Mouse (Mus musculus): ENCODE data around the gene Uvrag. TPM values are rescaled to one million over a fixed set of nuclear protein-coding genes. Genes with fewer than 3 reads are reported as not detected.
A peak's percentile ranks its signal among the peaks of the same experiment; 100 is the strongest.

Gene Uvrag
- total and polyA plus RNA-seq, 2 experiments = 12.2 to 18.3 TPM

DNA sequence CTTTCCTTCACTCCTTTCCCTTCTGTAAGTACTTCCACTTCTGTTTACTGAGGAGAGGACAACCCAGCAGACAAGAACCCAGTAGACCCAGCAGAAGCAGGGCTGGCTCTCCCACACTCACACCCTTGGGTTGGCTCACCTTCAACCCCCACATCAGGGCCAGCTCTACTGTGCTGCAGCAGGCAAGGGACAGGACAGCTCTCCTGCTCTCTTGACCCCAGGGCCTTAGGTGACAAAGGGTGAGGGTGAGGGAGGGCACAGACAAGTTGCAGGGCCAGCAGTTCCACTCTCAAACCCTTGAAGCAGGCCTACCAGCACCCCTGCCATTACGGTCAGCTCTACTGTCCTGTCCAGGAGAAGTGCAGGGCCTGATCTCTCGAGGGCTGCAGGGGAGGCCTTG, 155.0 kb downstream of the Uvrag start:
- Histone ChIP-seq H3K79me2 (ENCODE audit: control insufficient read depth, insufficient read depth, low read length) (no peaks in the 10 kb centered on the region), H3K27me3 (ENCODE audit: control insufficient read depth, insufficient read depth, low read length) (no peaks in the 10 kb centered on the region), H3K4me3 (ENCODE audit: insufficient read depth, low read depth, low read length) (no peak overlapping the region), H3K4me1 (ENCODE audit: control insufficient read depth, insufficient read depth, low read length) (no peaks in the 10 kb centered on the region), H3K9ac (ENCODE audit: low read depth, low read length) (no peak overlapping the region), H3K27ac (replicated peaks; ENCODE audit: insufficient read depth, low read depth, low read length) (no peak overlapping the region), H3K36me3 (ENCODE audit: control insufficient read depth, insufficient read depth, low read length) (peaks cover 40% of the 10 kb centered on the region)
- DNase-seq (ENCODE audit: extremely low read depth, low read depth, low spot score) = peak; percentile 56
- 78% methylated on average over 2 of the region's 2 CpGs for WGBS
- 0 out of 2 replicates have a peak, but pooled peaks have one; percentile 1 for TF ChIP-seq CTCF (IDR thresholded peaks at IDR 0.05; ENCODE audit: low read depth, low read length)
- TF ChIP-seq POLR2A (IDR thresholded peaks at IDR 0.05; ENCODE audit: extremely low read depth, insufficient read depth, low read length) = no peak

DNA sequence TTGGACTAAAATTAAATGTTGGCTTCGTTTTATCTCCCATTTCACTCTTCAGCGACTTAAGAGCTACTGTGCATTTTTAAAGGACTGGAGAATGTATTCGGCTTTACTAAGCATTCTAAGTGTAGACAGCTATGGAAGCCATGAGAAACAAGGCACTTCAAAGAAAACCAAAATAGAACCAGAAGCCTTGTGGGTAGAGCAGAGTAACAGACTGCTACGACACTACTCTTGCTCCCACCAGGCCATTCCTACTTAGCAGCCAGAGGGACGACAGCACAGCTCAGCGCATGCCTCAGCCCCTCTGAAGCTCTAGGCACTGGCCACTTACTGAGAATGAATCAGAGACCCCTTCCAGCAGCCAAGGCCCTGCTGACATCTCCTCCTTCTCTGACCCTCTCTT, 155.5 kb downstream of the Uvrag start:
- TF ChIP-seq CTCF (IDR thresholded peaks at IDR 0.05; ENCODE audit: low read depth, low read length) (no peak), POLR2A (IDR thresholded peaks at IDR 0.05; ENCODE audit: extremely low read depth, insufficient read depth, low read length) (no peak)
- Histone ChIP-seq H3K27ac (replicated peaks; ENCODE audit: insufficient read depth, low read depth, low read length) (no peak overlapping the region), H3K4me3 (ENCODE audit: insufficient read depth, low read depth, low read length) (no peak overlapping the region), H3K4me1 (ENCODE audit: control insufficient read depth, insufficient read depth, low read length) (no peaks in the 10 kb centered on the region), H3K36me3 (ENCODE audit: control insufficient read depth, insufficient read depth, low read length) (peaks cover 36% of the 10 kb centered on the region), H3K79me2 (ENCODE audit: control insufficient read depth, insufficient read depth, low read length) (no peaks in the 10 kb centered on the region), H3K9ac (ENCODE audit: low read depth, low read length) (no peak overlapping the region), H3K27me3 (ENCODE audit: control insufficient read depth, insufficient read depth, low read length) (no peaks in the 10 kb centered on the region)
- 91% methylated on average over 6 of the region's 6 CpGs for WGBS
- no peak for DNase-seq (ENCODE audit: extremely low read depth, low read depth, low spot score)

DNA sequence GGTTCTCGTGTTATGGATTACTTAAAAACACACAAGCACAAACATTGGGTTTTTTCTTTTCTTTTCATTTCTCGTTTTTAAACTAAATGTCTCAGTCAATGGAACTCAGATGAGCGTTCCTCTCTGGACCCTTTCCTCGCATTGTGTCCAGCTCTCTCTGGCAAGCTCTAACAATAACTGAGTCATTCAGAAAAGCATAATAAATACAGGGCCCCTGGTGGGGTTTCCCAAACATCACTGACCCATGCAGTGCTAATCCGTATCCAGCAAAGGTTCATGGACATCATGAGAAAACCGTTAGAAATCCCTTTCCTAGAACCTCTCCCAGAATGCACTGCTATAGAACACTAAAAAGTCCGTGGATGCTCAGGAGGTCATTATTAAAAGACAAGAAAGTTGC, 156.6 kb downstream of the Uvrag start:
- no peak overlapping the region for H3K4me3 ChIP-seq (ENCODE audit: insufficient read depth, low read depth, low read length)
- H3K36me3 ChIP-seq (ENCODE audit: control insufficient read depth, insufficient read depth, low read length) = peaks cover 33% of the 10 kb centered on the region
- H3K79me2 ChIP-seq (ENCODE audit: control insufficient read depth, insufficient read depth, low read length) = no peaks in the 10 kb centered on the region
- no peak for DNase-seq (ENCODE audit: extremely low read depth, low read depth, low spot score)
- no peaks in the 10 kb centered on the region for H3K4me1 ChIP-seq (ENCODE audit: control insufficient read depth, insufficient read depth, low read length)
- H3K27ac ChIP-seq (replicated peaks; ENCODE audit: insufficient read depth, low read depth, low read length) = no peak overlapping the region
- WGBS = 86% methylated on average over 7 of the region's 7 CpGs
- no peaks in the 10 kb centered on the region for H3K27me3 ChIP-seq (ENCODE audit: control insufficient read depth, insufficient read depth, low read length)
- TF ChIP-seq CTCF (IDR thresholded peaks at IDR 0.05; ENCODE audit: low read depth, low read length) (no peak), POLR2A (IDR thresholded peaks at IDR 0.05; ENCODE audit: extremely low read depth, insufficient read depth, low read length) (no peak)
- no peak overlapping the region for H3K9ac ChIP-seq (ENCODE audit: low read depth, low read length)

DNA sequence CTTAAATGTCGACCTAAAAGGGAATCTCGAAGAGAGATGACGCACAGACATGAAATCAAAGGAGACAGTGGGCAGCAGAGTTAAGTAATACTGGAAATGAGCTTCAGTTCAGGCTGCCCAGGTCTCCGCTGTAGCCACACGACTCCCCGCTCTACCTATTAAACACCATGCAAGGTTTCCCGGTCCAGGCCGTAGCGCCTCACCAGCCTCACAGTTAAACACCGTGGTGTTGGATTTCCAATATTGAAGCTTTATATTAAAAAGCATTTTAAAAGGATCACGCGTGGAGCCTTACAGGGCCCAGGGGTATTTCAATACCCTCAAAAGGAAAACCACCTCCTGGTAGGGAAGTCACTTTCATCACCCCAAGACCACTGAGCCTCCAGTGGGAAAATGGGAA, 157.9 kb downstream of the Uvrag start:
- no peaks in the 10 kb centered on the region for H3K4me1 ChIP-seq (ENCODE audit: control insufficient read depth, insufficient read depth, low read length)
- WGBS = 94% methylated on average over 12 of the region's 12 CpGs
- no peak overlapping the region for H3K27ac ChIP-seq (replicated peaks; ENCODE audit: insufficient read depth, low read depth, low read length)
- H3K27me3 ChIP-seq (ENCODE audit: control insufficient read depth, insufficient read depth, low read length) = no peaks in the 10 kb centered on the region
- no peak for TF ChIP-seq CTCF (IDR thresholded peaks at IDR 0.05; ENCODE audit: low read depth, low read length)
- TF ChIP-seq POLR2A (IDR thresholded peaks at IDR 0.05; ENCODE audit: extremely low read depth, insufficient read depth, low read length) = no peak
- H3K9ac ChIP-seq (ENCODE audit: low read depth, low read length) = no peak overlapping the region
- H3K79me2 ChIP-seq (ENCODE audit: control insufficient read depth, insufficient read depth, low read length) = no peaks in the 10 kb centered on the region
- no peak for DNase-seq (ENCODE audit: extremely low read depth, low read depth, low spot score)
- no peak overlapping the region for H3K4me3 ChIP-seq (ENCODE audit: insufficient read depth, low read depth, low read length)
- H3K36me3 ChIP-seq (ENCODE audit: control insufficient read depth, insufficient read depth, low read length) = peaks cover 38% of the 10 kb centered on the region

DNA sequence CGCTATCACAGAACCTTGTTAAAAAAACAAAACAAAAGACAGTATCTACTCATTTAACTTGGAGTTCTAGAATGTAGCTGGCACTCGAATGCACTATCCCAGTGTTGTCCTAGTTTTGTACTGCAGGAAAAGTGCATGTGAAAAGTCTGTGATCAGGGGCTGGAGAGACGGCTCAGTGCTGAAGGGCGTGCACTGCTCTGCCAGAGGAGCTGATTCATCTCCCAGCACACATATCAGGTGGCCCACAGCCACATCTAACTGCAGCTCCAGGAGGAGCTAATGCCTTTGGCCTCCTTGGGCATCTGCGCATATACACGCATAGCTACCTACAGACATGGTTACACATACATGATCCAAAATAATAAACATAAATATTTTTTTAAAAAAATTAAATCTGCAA, 159.5 kb downstream of the Uvrag start:
- Histone ChIP-seq H3K79me2 (ENCODE audit: control insufficient read depth, insufficient read depth, low read length) (peaks cover 4% of the 10 kb centered on the region; the same call in 1 of the 2 replicates), H3K27ac (replicated peaks; ENCODE audit: insufficient read depth, low read depth, low read length) (no peak overlapping the region), H3K27me3 (ENCODE audit: control insufficient read depth, insufficient read depth, low read length) (no peaks in the 10 kb centered on the region), H3K4me3 (ENCODE audit: insufficient read depth, low read depth, low read length) (no peak overlapping the region), H3K9ac (ENCODE audit: low read depth, low read length) (no peak overlapping the region), H3K4me1 (ENCODE audit: control insufficient read depth, insufficient read depth, low read length) (no peaks in the 10 kb centered on the region), H3K36me3 (ENCODE audit: control insufficient read depth, insufficient read depth, low read length) (peaks cover 34% of the 10 kb centered on the region)
- no peak for DNase-seq (ENCODE audit: extremely low read depth, low read depth, low spot score)
- TF ChIP-seq POLR2A (IDR thresholded peaks at IDR 0.05; ENCODE audit: extremely low read depth, insufficient read depth, low read length) (no peak), CTCF (IDR thresholded peaks at IDR 0.05; ENCODE audit: low read depth, low read length) (no peak)
- WGBS = 85% methylated on average over 6 of the region's 6 CpGs

DNA sequence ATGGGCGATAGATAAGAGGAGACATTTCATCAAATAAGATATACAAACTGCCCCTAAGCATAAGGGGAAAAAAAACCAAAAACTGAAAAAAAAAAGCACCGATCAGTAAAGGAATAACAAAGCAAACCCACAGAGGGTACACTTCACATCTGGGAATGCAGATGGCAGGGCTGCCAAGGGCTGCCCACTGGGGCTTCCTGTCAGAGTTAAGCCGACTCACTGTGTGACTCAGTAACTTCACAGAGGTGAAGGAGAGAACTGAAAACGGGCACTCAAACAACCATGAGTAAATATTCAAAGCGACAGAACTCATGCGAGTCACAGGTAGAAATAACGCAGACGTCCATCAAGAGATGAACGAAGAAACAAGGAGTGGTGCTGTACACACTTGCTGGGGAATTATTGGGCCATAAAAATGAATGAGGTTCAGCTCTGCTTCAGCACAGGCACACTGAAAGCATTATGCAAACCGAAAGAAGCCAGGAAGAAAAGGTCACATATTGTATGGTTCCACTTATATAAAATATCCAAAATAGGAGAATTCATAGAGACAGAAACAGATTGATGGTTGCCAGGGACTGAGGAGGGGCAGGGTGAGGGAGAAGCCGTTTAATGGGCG, 164.0 kb downstream of the Uvrag start:
- Histone ChIP-seq H3K79me2 (ENCODE audit: control insufficient read depth, insufficient read depth, low read length) (peaks cover 6% of the 10 kb centered on the region; the same call in 1 of the 2 replicates), H3K4me1 (ENCODE audit: control insufficient read depth, insufficient read depth, low read length) (no peaks in the 10 kb centered on the region), H3K27me3 (ENCODE audit: control insufficient read depth, insufficient read depth, low read length) (no peaks in the 10 kb centered on the region), H3K4me3 (ENCODE audit: insufficient read depth, low read depth, low read length) (no peak overlapping the region), H3K9ac (ENCODE audit: low read depth, low read length) (no peak overlapping the region), H3K27ac (replicated peaks; ENCODE audit: insufficient read depth, low read depth, low read length) (no peak overlapping the region), H3K36me3 (ENCODE audit: control insufficient read depth, insufficient read depth, low read length) (peaks cover 22% of the 10 kb centered on the region)
- WGBS = 87% methylated on average over 12 of the region's 12 CpGs
- DNase-seq (ENCODE audit: extremely low read depth, low read depth, low spot score) = no peak
- TF ChIP-seq CTCF (IDR thresholded peaks at IDR 0.05; ENCODE audit: low read depth, low read length) = no peak
- no peak for TF ChIP-seq POLR2A (IDR thresholded peaks at IDR 0.05; ENCODE audit: extremely low read depth, insufficient read depth, low read length)
